Mouse (Mus musculus) testis, adult 2 months (tissue): Measurements from ENCODE around the gene Ercc6l2.

ENCODE experiments used
- CTCF ChIP-seq: fragments of 200-500 bp; IDR thresholded peaks from 2 replicates; pipeline ENCODE4 v1.5.1; 2012; ENCODE audit warnings: low read depth, mild to moderate bottlenecking, inconsistent platforms, low read length, moderate library complexity; ENCODE audit not compliant: control insufficient read depth, insufficient read depth, insufficient replicate concordance
- POLR2A ChIP-seq: fragments of 200-500 bp; IDR thresholded peaks from 2 replicates; pipeline ENCODE4 v1.6.1; 2012; ENCODE audit warnings: low read depth, mild to moderate bottlenecking, inconsistent platforms, low read length, moderate library complexity; ENCODE audit not compliant: control insufficient read depth

DNA sequence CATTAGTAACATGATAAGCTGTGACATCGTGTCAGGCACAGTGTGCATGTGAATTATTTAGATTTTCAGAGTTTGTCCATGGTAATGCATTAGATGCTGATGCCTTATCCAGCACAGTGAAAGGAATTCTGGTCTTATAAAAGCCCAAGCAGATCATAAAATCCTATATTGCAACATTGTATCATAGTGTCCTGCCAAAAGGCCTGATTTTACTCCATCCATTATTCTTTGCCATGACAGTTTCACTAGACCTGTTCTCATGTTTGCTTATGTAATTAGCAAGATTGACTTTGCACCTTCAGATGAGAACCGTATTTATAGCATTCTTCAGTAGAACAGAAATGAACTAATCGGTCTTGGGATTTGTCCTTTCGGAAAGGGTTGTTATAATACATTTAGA is 36.1 kb upstream of the Ercc6l2 start:
- TF ChIP-seq CTCF = no peak
- TF ChIP-seq POLR2A = no peak
